Mouse (Mus musculus) neural tube, embryonic 14.5 days (tissue): ENCODE results near the gene Cpa5. TPM values are rescaled to one million over a fixed set of nuclear protein-coding genes. Genes with fewer than 3 reads are reported as not detected.

ENCODE experiments used
- ATAC-seq: fragments of 200-750 bp; cut with Nextera tagmentation; 2 replicates; pipeline ENCODE4 v1.8.0; 2017; ENCODE audit warnings: low read depth, mild to moderate bottlenecking, moderate TSS enrichment, moderate library complexity
- H3K27ac ChIP-seq: fragments of 300-500 bp; sonication (generic); 2 replicates; pipeline ENCODE4 v1.5.1; 2014; ENCODE audit warnings: low read depth, mild to moderate bottlenecking, control low read depth, low read length, moderate library complexity, mixed read lengths
- H3K27me3 ChIP-seq: fragments of 300-500 bp; sonication (generic); 2 replicates; pipeline ENCODE4 v1.6.1; 2014; ENCODE audit warnings: low read length; ENCODE audit not compliant: control insufficient read depth, insufficient read depth
- H3K36me3 ChIP-seq: fragments of 300-500 bp; sonication (generic); 2 replicates; pipeline ENCODE4 v1.6.1; 2014; ENCODE audit warnings: low read length, mixed read lengths; ENCODE audit not compliant: control insufficient read depth, insufficient read depth
- H3K4me1 ChIP-seq: fragments of 300-500 bp; sonication (generic); 2 replicates; pipeline ENCODE4 v1.6.1; 2014; ENCODE audit warnings: low read length; ENCODE audit not compliant: control insufficient read depth, insufficient read depth
- H3K4me2 ChIP-seq: fragments of 300-500 bp; sonication (generic); 2 replicates; pipeline ENCODE4 v1.6.1; 2014; ENCODE audit warnings: mild to moderate bottlenecking, low read depth, low read length, control low read depth
- H3K4me3 ChIP-seq: fragments of 300-500 bp; sonication (generic); 2 replicates; pipeline ENCODE4 v1.5.1; 2014; ENCODE audit warnings: low read depth, low read length, control low read depth, mixed read lengths
- H3K9ac ChIP-seq: fragments of 300-500 bp; sonication (generic); replicated peaks from 2 replicates; pipeline ENCODE4 v1.6.1; 2014; ENCODE audit warnings: low read depth, mild to moderate bottlenecking, control low read depth, low read length, mixed read lengths
- H3K9me3 ChIP-seq: fragments of 300-500 bp; sonication (generic); 2 replicates; pipeline ENCODE4 v1.6.1; 2016; ENCODE audit warnings: low read length; ENCODE audit not compliant: control insufficient read depth
- WGBS: fragments of 180-500 bp; shearing (Covaris S2); extraction: QIAGEN DNeasy Blood & Tissue Kit; methylation state at CpG from one replicate; pipeline ENCODE4 v1.1.7; 2014; 5-methylcytosine and 5-hydroxymethylcytosine counted together
- polyA plus RNA-seq: library from polyadenylated mRNA; unstranded; fragments of >200 nt; fragmentation: Nextera tagmentation; extraction: Ambion mirVana; gene quantifications from 2 replicates; pipeline ENCODE4 v1.2.1, GENCODE M21; 2014

The Cpa5 gene
- polyA plus RNA-seq, 1 experiment from 2014 or later = not detected

- Histone ChIP-seq H3K27ac (no peak overlapping the region), H3K4me1 (peaks cover 22% of the 10 kb centered on the region), H3K9ac (no peak overlapping the region), H3K4me3 (no peak overlapping the region), H3K36me3 (no peaks in the 10 kb centered on the region), H3K4me2 (no peak overlapping the region), H3K9me3 (no peaks in the 10 kb centered on the region), H3K27me3 (no peaks in the 10 kb centered on the region)
- 52% methylated on average over 11 of the region's 11 CpGs for WGBS
- no peak for ATAC-seq
Observed at GRCm38 (mm10) chr6:30649651-30650296, 39.0 kb downstream of the Cpa5 start.

GRCm38 (mm10) chr6:30652425-30653188, 41.8 kb downstream of the Cpa5 start:
- no peak overlapping the region for H3K4me2 ChIP-seq
- no peak overlapping the region for H3K4me3 ChIP-seq
- H3K4me1 ChIP-seq = peaks cover 30% of the 10 kb centered on the region
- no peaks in the 10 kb centered on the region for H3K9me3 ChIP-seq
- no peaks in the 10 kb centered on the region for H3K27me3 ChIP-seq
- 29% methylated on average over 9 of the region's 9 CpGs for WGBS
- H3K36me3 ChIP-seq = no peaks in the 10 kb centered on the region
- ATAC-seq = no peak
- no peak overlapping the region for H3K9ac ChIP-seq
- H3K27ac ChIP-seq = peak overlapping the region; percentile 49; the same call in 1 of the 2 replicates

DNA sequence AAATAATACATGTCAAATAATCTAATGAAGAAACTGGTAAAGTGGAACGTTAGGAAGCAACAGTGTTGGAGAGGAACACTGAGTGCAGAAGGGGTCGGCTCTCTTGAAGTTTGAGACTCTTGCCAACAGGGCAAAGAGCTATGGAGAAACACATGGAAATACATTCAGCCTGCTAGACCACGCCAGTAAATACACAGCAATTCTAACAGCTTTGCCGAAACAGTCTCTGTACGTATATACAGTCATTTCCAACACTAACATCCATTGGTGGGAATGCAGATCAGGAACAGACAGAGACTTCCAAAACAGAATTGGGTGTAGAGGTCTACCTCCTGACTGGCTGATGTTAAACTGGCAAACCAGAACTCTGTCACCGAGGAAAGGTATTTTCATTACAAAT, 42.7 kb downstream of the Cpa5 start:
- H3K9me3 ChIP-seq = no peaks in the 10 kb centered on the region
- H3K36me3 ChIP-seq = no peaks in the 10 kb centered on the region
- peaks cover 30% of the 10 kb centered on the region for H3K4me1 ChIP-seq
- H3K27ac ChIP-seq = peak overlapping the region; percentile 49; the same call in 1 of the 2 replicates
- H3K27me3 ChIP-seq = no peaks in the 10 kb centered on the region
- no peak overlapping the region for H3K4me2 ChIP-seq
- H3K4me3 ChIP-seq = no peak overlapping the region
- no peak overlapping the region for H3K9ac ChIP-seq
- no peak for ATAC-seq
- 64% methylated on average over 6 of the region's 6 CpGs for WGBS

DNA sequence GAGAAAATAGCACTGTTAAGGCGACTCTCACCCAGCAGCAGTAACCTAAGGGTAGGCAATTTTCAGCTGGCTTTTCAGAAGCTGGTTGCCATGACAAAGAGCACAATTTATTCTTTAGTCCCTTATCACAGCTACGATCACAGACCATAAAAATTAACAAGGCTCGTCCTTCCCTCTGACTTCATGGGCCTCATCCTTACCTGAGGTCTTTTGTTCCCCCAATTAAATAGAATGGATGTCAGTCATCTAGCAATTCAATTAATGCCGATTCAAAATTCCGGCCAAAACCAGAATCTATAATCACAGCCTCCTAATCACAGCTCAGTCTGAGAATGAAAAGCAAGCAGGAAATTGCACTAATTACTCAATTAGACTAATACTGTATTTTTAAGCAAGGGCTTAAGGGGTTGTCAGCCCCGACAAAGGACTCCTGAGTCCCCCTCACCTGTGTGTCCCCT, 43.6 kb downstream of the Cpa5 start:
- H3K9ac ChIP-seq = no peak overlapping the region
- peaks cover 29% of the 10 kb centered on the region for H3K4me1 ChIP-seq
- H3K4me2 ChIP-seq = no peak overlapping the region
- no peaks in the 10 kb centered on the region for H3K36me3 ChIP-seq
- no peak overlapping the region for H3K4me3 ChIP-seq
- 0 out of 2 replicates have a peak, but pooled peaks have one; percentile 38 for ATAC-seq
- 16% methylated on average over 6 of the region's 6 CpGs for WGBS
- peak overlapping the region; percentile 49 for H3K27ac ChIP-seq
- H3K9me3 ChIP-seq = no peaks in the 10 kb centered on the region
- H3K27me3 ChIP-seq = no peaks in the 10 kb centered on the region

GRCm38 (mm10) chr6:30654932-30655331, 44.1 kb downstream of the Cpa5 start:
- no peak for ATAC-seq
- Histone ChIP-seq H3K27ac (peak overlapping the region; percentile 49), H3K27me3 (no peaks in the 10 kb centered on the region), H3K4me1 (peaks cover 26% of the 10 kb centered on the region), H3K9ac (no peak overlapping the region), H3K4me3 (no peak overlapping the region), H3K4me2 (no peak overlapping the region), H3K36me3 (no peaks in the 10 kb centered on the region), H3K9me3 (no peaks in the 10 kb centered on the region)
- WGBS = 58% methylated on average over 3 of the region's 3 CpGs

GRCm38 (mm10) chr6:30657279-30657678, 46.5 kb downstream of the Cpa5 start:
- Histone ChIP-seq H3K27me3 (no peaks in the 10 kb centered on the region), H3K4me2 (no peak overlapping the region), H3K9ac (no peak overlapping the region), H3K4me3 (no peak overlapping the region), H3K4me1 (peaks cover 26% of the 10 kb centered on the region), H3K27ac (no peak overlapping the region), H3K9me3 (no peaks in the 10 kb centered on the region), H3K36me3 (no peaks in the 10 kb centered on the region)
- no peak for ATAC-seq
- WGBS = 74% methylated on average over 12 of the region's 12 CpGs

DNA sequence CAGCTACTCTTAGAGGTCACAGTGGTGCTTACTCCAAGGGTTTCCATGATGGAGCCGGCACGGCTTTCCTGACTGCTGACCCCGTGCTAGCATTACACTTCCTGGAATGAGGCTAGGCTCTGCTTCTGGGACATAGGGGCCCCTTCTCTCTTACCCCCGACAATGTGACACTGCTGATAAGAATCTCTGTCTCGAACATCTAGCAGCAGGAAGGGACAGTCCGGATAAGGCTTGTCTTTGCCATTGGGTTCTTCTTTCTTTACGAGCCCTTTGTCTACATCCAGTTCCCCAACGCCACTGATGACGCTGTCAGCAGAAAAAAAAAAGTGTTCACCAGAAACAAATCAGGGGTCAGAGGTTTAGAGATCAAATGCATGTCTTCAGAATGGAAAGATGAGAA, 47.8 kb downstream of the Cpa5 start:
- no peaks in the 10 kb centered on the region for H3K36me3 ChIP-seq
- WGBS = 76% methylated on average over 9 of the region's 9 CpGs
- ATAC-seq = no peak
- no peak overlapping the region for H3K9ac ChIP-seq
- no peak overlapping the region for H3K4me2 ChIP-seq
- no peak overlapping the region for H3K4me3 ChIP-seq
- H3K4me1 ChIP-seq = peaks cover 20% of the 10 kb centered on the region
- no peak overlapping the region for H3K27ac ChIP-seq
- H3K9me3 ChIP-seq = no peaks in the 10 kb centered on the region
- no peaks in the 10 kb centered on the region for H3K27me3 ChIP-seq

- Histone ChIP-seq H3K36me3 (no peaks in the 10 kb centered on the region), H3K9ac (no peak overlapping the region), H3K27me3 (no peaks in the 10 kb centered on the region), H3K4me2 (no peak overlapping the region), H3K9me3 (no peaks in the 10 kb centered on the region), H3K27ac (0 out of 2 replicates have a peak overlapping the region, but pooled peaks have one; percentile 3), H3K4me3 (no peak overlapping the region), H3K4me1 (peaks cover 8% of the 10 kb centered on the region; the same call in 1 of the 2 replicates)
- WGBS = 24% methylated on average over 6 of the region's 6 CpGs
- ATAC-seq = no peak
Observed at GRCm38 (mm10) chr6:30664776-30665175, 54.0 kb downstream of the Cpa5 start.

GRCm38 (mm10) chr6:30665296-30665695, 54.5 kb downstream of the Cpa5 start:
- no peaks in the 10 kb centered on the region for H3K27me3 ChIP-seq
- 0 out of 2 replicates have a peak overlapping the region, but pooled peaks have one; percentile 7 for H3K27ac ChIP-seq
- H3K4me1 ChIP-seq = peaks cover 8% of the 10 kb centered on the region; the same call in 1 of the 2 replicates
- no peak overlapping the region for H3K4me2 ChIP-seq
- WGBS = 54% methylated on average over 4 of the region's 4 CpGs
- H3K9ac ChIP-seq = no peak overlapping the region
- H3K9me3 ChIP-seq = no peaks in the 10 kb centered on the region
- ATAC-seq = no peak
- no peak overlapping the region for H3K4me3 ChIP-seq
- no peaks in the 10 kb centered on the region for H3K36me3 ChIP-seq
